Mouse (Mus musculus) Muller cell, postnatal 12 days (primary cell): Measurements from ENCODE around the gene Gm10720.
"Not testable (repeated sequence)": the region's sequence is repeated elsewhere in the genome, so short reads cannot be mapped to it uniquely, and the experiment has no call there.

Experiments
- DNase-seq: peaks from one replicate; pipeline ENCODE4 v3.0.0-alpha.2; 2015; ENCODE audit errors: inconsistent ontology term

Gene Gm10720

GRCm38 (mm10) chr9:3015354-3015753, at the start of gene Gm10720:
TSS of gene Gm10720 (plus strand) at chr9:3015654.
- DNase-seq: not testable (repeated sequence)

DNA sequence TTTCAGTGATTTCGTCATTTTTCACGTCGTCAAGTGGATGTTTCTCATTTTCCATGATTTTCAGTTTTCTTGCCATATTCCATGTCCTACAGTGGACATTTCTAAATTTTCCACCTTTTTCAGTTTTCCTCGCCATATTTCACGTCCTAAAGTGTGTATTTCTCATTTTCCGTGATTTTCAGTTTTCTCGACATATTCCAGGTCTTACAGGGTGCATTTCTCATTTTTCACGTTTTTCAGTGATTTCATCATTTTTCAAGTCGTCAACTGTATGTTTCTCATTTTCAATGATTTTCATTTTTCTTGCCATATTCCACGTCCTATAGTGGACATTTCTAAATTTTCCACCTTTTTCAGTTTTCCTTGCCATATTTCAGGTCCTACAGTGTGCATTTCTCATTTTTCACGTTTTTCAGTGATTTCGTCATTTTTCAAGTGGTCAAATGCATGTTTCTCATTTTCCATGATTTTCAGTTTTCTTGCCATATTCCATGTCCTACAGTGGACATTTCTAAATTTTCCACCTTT, 14.9 kb upstream of the Gm10720 start, which contains the start of gene Gm10722:
Gm10722 (plus strand) TSS at position 478 of the 528 bp plus-strand sequence.
- peak; percentile 78 for DNase-seq

DNA sequence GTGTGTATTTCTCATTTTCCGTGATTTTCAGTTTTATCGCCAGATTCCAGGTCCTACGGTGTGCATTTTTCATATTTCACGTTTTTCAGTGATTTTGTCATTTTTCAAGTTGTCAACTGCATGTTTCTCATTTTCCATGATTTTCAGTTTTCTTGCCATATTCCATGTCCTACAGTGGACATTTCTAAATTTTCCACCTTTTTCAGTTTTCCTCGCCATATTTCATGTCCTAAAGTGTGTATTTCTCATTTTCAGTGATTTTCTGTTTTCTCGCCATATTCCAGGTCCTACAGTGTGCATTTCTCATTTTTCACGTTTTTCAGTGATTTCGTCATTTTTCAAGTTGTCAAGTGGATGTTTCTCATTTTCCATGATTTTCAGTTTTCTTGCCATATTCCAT, 14.4 kb upstream of the Gm10720 start:
- DNase-seq: not testable (repeated sequence)

DNA sequence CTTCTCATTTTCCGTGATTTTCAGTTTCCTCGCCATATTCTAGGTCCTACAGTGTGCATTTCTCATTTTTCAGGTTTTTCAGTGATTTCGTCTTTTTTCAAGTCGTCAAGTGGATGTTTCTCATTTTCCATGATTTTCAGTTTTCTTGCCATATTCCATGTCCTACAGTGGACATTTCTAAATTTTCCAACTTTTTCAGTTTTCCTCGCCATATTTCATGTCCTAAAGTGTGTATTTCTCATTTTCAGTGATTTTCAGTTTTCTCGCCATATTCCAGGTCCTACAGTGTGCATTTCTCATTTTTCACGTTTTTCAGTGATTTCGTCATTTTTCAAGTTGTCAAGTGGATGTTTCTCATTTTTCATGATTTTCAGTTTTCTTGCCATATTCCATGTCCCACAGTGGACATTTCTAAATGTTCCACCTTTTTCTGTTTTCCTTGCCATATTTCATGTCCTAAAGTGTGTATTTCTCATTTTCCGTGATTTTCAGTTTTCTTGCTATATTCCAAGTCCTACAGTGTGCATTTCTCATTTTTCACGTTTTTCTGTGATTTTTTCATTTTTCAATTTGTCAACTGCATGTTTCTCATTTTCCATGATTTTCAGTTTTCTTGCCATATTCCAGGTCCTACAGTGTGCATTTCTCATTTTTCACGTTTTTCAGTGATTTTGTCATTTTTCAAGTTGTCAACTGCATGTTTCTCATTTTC, 13.3 kb upstream of the Gm10720 start:
- DNase-seq: peak; percentile 74

GRCm38 (mm10) chr9:3002794-3003396, 12.6 kb upstream of the Gm10720 start, which contains the start of gene Gm11168:
TSS of gene Gm11168 (plus strand) at chr9:3003346.
- not testable (repeated sequence) for DNase-seq

GRCm38 (mm10) chr9:3006179-3006578, 9.3 kb upstream of the Gm10720 start:
- DNase-seq: not testable (repeated sequence)

DNA sequence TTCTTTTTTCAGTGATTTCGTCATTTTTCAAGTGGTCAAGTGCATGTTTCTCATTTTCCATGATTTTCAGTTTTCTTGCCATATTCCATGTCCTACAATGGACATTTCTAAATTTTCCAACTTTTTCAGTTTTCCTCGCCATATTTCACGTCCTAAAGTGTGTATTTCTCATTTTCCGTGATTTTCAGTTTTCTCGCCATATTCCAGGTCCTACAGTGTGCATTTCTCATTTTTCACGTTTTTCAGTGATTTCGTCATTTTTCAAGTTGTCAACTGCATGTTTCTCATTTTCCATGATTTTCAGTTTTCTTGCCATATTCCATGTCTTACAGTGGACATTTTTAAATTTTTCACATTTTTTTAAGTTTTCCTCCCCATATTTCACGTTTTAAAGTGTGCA, 8.8 kb upstream of the Gm10720 start:
- not testable (repeated sequence) for DNase-seq

DNA sequence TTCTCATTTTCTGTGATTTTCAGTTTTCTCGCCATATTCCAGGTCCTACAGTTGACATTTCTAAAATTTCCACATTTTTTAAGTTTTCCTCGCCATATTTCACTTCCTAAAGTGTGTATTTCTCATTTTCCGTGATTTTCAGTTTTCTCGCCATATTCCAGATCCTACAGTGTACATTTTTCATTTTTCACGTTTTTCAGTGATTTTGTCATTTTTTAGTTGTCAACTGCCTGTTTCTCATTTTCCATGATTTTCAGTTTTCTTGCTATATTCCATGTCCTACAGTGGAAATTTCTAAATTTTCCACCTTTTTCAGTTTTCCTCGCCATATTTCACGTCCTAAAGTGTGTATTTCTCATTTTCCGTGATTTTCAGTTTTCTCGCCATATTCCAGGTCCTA, 8.2 kb upstream of the Gm10720 start:
- peak; percentile 43 for DNase-seq

GRCm38 (mm10) chr9:3009331-3009730, 6.1 kb upstream of the Gm10720 start:
- DNase-seq: not testable (repeated sequence)

GRCm38 (mm10) chr9:3012054-3012621, 3.3 kb upstream of the Gm10720 start:
- DNase-seq: not testable (repeated sequence)

GRCm38 (mm10) chr9:3012733-3013279, 2.6 kb upstream of the Gm10720 start, which contains the start of gene Gm10721:
TSS of gene Gm10721 (plus strand) at chr9:3013140.
- DNase-seq: not testable (repeated sequence)

DNA sequence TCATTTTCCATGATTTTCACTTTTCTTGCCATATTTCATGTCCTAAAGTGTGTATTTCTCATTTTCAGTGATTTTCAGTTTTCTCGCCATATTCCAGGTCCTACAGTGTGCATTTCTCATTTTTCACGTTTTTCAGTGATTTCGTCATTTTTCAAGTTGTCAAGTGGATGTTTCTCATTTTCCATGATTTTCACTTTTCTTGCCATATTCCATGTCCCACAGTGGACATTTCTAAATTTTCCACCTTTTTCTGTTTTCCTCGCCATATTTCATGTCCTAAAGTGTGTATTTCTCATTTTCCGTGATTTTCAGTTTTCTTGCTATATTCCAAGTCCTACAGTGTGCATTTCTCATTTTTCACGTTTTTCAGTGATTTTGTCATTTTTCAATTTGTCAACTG, 442 bp downstream of the Gm10720 start:
- not testable (repeated sequence) for DNase-seq

DNA sequence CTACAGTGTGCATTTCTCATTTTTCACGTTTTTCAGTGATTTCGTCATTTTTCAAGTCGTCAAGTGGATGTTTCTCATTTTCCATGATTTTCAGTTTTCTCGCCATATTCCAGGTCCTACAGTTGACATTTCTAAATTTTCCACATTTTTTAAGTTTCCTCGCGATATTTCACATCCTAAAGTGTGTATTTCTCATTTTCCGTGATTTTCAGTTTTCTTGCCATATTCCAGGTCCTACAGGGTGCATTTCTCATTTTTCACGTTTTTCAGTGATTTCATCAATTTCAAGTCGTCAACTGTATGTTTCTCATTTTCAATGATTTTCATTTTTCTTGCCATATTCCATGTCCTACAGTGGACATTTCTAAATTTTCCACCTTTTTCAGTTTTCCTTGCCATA, 1.7 kb downstream of the Gm10720 start, which contains the start of gene Gm10719:
Gm10719 (plus strand) TSS at position 301 of the 400 bp plus-strand sequence.
- not testable (repeated sequence) for DNase-seq

- DNase-seq: not testable (repeated sequence)
These were observed 3.5 kb downstream of the Gm10720 start for GRCm38 (mm10) chr9:3018944-3019343.

DNA sequence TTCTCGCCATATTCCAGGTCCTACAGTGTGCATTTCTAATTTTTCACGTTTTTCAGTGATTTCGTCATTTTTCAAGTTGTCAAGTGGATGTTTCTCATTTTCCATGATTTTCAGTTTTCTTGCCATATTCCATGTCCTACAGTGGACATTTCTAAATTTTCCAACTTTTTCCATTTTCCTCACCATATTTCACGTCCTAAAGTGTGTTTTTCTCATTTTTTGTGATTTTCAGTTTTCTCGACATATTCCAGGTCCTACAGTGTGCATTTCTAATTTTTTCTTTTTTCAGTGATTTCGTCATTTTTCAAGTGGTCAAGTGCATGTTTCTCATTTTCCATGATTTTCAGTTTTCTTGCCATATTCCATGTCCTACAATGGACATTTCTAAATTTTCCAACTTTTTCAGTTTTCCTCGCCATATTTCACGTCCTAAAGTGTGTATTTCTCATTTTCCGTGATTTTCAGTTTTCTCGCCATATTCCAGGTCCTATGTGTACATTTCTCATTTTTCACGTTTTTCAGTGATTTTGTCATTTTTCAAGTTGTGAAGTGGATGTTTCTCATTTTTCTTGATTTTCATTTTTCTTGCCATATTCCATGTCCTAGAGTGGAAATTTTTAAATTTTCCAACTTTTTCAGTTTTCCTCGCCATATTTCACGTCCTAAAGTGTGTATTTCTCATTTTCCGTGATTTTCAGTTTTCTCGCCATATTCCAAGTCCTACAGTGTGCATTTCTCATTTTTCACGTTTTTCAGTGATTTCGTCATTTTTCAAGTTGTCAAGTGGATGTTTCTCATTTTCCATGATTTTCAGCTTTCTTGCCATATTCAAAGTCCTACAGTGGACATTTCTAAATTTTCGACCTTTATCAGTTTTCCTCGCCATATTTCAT, 4.6 kb downstream of the Gm10720 start:
- DNase-seq: not testable (repeated sequence)

DNA sequence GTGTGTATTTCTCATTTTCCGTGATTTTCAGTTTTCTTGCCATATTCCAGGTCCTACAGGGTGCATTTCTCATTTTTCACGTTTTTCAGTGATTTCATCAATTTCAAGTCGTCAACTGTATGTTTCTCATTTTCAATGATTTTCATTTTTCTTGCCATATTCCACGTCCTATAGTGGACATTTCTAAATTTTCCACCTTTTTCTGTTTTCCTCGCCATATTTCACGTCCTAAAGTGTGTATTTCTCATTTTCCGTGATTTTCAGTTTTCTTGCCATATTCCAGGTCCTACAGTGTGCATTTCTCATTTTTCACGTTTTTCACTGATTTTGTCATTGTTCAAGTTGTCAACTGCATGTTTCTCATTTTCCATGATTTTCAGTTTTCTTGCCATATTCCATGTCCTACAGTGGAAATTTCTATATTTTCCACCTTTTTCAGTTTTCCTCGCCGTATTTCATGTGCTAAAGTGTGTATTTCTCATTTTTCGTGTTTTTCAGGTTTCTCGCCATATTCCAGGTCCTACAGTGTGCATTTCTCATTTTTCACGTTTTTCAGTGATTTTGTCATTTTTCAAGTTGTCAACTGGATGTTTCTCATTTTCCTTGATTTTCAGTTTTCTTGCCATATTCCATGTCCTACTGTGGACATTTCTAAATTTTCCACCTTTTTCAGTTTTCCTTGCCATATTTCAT, 7.0 kb downstream of the Gm10720 start:
- DNase-seq: peak; percentile 55

GRCm38 (mm10) chr9:3023312-3023984, 8.0 kb downstream of the Gm10720 start, which contains the start of gene Gm10718:
TSS of gene Gm10718 (plus strand) at chr9:3023547.
- DNase-seq: not testable (repeated sequence)

- not testable (repeated sequence) for DNase-seq
These were observed 8.7 kb downstream of the Gm10720 start for GRCm38 (mm10) chr9:3023985-3024648.

DNA sequence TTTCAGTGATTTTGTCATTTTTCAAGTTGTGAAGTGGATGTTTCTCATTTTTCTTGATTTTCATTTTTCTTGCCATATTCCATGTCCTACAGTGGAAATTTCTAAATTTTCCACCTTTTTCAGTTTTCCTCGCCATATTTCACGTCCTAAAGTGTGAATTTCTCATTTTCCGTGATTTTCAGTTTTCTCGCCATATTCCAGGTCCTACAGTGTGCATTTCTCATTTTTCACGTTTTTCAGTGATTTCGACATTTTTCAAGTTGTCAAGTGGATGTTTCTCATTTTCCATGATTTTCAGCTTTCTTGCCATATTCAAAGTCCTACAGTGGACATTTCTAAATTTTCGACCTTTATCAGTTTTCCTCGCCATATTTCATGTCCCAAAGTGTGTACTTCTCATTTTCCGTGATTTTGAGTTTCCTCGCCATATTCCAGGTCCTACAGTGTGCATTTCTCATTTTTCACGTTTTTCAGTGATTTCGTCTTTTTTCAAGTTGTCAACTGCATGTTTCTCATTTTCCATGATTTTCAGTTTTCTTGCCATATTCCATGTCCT, 9.5 kb downstream of the Gm10720 start, which contains the start of gene Gm10717:
Gm10717 (plus strand) TSS at position 506 of the 556 bp plus-strand sequence.
- not testable (repeated sequence) for DNase-seq
